Mouse (Mus musculus): ENCODE data around the gene Snx30.
"Not testable (repeated sequence)": the region's sequence is repeated elsewhere in the genome, so short reads cannot be mapped to it uniquely, and the experiment has no call there.

The Snx30 gene

DNA sequence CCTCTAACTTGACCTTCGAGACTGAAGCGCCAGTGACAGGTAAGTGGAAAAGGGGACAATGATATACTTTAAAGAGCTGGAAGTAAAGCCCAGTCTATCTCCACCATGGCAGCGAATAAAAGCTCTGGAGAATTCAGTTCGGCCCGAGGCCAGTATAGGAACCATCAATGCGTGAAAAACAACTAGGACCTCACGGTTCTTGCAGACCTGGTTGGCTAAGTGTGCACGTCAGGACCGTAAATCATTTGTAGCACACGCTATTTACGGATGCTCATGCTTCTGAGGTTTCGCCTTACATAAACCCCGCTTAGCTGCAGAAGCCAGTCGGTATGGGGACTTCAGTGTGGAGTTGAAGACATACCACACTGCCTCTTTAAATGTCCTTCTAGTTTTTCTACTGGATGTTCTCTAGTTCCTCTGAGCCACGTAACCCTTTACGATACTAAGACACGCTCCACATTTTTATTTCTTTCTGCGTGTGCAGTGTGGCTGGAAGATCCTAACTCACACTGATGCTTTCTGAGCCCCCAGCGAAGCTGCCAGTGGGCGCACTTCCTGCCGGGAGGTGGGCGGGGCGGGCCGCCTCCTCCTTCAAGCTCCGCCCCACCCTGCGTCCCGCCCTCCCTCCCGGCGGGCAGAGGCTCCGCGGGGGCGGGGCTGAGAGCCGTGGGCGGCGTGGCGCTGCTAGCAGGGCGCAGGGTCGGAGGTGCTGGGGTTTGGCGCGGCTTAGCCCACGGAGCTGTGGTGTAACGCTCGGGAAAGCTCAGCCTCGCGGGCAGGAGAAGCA is at the start of gene Snx30:
TSS of gene Snx30 (plus strand) at position 660 of the 787 bp plus-strand sequence.
- DNase-seq (ENCODE audit: low read depth, low spot score), result peak; percentile 78

DNA sequence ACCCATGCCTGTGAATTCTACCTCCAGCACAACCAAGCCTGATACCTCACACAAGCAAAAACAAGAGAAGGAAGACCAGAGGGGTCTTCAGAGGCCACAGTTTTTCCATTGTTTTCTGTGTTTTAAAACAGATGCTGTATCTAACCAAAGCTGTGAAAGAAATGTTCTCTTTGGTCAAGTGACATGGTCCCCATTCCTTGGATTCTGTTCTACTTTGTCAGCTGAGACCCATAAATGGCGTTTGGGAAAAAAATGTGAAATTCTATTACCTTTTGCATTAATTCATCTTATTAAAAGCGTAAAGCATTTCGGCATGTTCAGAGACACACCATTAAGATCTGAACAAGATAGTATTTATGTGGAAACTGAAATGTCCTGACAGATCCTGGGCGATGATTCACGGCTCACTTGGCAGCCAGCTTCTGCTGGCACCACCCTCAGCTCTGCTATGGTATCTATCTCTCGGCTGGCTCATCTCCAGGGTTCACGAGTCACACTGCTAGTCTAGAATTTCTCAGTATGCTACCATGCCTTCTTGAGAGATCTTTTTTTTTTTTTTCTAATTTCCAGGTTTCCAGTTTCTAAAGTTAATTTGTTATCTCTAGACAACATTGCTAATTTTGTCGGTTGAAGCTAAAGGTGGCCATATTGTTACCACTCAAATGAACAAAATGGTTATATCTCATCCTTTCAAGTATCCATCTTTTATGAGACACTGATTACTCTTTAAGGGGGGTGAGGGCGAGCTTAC is 49.1 kb upstream of the Snx30 start:
- no peak for DNase-seq (ENCODE audit: low read depth, low spot score)

DNA sequence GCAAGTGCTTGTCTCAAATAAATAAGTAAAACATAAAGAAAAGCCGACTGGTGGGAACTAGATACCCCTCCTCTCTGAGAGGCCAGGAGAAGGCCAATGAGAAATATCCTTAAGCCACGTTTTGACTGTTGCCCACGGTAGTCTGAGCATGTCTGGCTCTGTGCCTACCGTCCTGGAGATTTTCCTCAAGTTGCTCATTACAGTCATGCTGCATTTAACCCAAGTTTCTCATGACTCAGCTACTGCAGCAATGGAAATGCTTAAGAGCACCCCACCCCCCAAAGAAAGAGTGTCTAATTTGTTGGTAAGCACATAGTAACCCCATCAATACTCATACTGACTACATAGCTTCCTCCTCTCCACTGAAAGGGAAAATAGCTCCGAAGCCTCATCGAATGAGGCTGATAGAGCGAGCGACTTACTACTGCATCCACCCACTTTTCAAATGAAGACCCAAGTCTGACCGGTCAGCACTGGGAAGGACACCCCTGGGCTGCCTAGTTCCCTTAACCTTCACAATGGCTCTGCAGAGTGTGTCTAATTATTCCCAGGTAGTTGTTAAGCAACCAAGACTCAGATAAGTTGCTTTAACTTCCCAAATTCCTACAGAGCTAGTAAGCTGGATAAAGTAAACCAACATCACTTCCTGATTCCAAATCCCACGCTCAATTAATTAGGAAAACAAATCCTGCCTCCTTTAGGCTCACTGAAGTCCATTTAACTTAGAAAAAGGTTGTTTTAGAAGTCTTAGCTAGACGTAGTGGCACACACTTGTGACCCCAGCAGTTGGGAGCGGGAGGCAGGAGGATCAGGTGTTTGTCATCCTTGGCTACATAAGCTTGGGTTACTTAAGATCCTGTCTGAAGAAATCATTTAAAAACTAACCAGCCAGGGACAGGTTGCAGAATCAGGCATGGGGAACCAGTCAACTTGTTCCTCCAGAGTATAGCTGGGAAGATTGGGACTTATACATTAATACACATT is 47.9 kb upstream of the Snx30 start:
- DNase-seq (ENCODE audit: low read depth, low spot score), result no peak

DNA sequence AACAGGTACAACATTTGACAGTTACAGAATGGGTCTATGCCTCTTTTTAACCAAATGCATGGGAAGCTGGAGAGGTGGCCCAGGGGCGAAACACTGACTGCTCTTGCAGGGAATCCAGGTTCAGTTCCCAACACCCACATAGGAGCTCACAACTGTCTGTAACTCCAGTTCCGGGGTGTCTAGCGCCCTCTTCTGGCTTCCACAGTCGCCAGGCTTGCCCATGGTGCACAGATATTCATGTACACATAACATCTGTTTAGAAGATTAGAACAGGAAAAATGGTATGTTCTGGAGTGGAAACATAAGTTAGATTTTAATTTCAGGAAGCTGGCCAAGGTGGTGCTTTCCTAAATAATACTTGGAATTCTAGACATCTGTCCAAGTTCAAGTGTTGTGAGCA is 45.6 kb upstream of the Snx30 start:
- DNase-seq (ENCODE audit: low read depth, low spot score), result no peak

DNA sequence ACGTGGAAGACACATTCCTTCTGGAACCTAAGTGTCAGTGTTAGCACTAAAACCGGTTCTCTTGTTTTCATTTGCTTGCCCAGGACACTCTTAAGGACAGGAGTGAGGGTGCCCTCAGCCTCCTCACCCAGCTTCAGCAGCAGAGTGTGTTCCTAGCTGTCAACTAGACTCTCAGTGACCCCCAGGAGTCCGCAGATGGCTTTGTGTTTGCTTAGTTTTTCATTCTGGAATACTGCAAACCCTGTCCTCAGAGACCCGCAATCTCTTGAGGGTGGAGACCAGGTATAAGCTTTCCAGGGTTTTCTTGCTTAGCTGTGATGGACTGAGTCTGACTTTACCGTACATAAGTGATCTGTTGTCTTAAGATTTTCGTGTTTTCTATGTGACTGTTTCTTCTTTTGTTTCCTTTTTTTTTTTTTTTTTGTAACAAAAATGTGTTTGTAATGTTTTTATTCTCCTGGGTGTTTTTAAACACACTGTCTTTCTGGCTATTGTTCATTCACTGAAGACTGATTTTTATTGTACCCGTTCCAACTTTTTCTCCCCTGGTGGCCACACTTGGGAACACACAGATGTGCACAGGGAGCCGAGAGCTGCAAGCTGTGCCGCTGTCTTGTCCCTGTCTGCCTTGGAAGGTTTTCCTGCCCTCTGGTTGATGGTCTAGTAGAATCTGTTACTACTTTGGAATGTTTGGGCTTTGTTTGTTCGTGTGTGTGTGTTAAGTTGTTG is 44.8 kb upstream of the Snx30 start:
- DNase-seq (ENCODE audit: low read depth, low spot score), result no peak

DNA sequence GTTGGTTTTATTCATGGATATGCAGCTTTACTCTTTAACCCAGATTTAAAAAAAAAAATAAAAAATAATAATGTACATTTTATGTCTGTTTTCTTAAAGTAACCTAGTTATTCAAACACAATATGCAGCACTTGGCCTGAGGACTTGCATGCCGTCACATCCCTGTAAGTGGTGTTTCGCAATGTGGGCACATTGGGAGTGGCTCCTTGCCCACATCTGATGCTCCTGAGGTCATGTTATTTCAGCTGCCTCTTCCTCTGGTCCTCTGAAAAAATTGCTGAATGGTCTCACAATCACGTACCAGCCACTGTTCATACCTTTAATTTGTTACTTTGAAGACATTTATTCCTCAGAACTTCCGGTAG is 44.3 kb upstream of the Snx30 start:
- no peak for DNase-seq (ENCODE audit: low read depth, low spot score)

DNA sequence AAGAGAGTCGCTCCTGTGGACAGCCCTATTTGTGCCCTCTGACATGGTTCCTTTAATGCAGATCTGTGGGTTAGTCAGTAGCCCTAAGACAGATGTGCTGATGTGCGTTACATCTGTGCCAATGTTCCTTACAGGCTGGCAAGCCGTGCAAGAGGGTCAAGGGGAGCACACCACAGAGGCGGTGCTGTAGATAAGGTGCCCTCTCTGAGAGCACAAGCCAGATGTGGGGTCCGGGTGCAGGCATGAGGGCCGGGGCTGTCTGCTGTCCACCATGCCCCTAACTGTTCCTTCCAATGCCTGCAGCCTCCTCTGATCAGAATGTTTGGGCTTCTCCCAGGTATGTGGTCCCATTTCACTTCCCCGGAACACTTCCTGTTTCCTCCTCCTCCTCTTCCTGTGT is 40.7 kb upstream of the Snx30 start:
- DNase-seq (ENCODE audit: low read depth, low spot score), result no peak

DNA sequence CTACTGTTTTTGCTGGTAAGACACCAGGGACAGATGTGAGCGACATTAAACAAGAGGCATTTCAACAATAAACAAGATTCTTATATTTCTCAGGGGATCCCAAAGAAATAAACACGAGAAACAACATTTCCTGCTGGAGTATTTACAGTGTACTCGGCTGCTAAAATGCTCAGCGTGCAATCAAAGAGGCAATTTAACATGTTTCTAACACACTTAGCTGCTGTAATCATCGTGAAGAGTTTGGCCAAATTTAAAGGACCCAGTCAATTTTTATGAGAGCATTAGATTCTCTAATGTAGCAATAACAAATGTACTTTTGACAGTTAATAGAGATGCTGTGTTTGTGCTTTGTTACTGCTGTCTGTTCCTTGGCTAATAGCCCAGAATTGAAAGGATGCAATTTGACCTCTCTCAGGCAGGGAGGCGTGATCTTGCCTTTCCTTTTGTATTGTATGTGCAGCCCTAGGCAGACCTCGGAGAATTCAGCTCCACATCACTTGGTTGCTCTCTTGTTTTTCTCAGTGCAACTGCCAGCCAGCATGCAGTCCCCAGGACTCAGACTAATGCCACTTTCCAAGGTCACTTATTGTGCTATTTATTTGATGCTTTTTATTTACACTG is 40.1 kb upstream of the Snx30 start:
- no peak for DNase-seq (ENCODE audit: low read depth, low spot score)

DNA sequence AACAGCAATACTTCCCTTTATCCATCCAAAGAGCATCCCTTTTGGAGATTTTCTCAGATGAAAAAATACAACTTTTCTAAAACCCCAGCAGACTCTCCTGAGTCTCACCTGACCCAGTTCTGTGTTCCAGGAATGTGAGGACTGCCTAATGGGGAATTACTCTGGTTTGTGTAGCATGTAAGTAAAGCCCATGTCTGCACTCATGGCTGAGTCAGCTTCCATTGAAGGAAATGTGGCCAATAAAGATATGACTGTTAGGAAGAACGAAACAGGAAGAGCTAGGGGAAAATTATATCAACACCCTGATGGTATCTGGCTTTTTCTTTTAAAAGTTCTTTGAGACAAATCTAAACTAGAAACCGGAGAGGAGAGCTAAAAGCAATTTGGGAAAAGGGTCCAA is 37.9 kb upstream of the Snx30 start:
- DNase-seq (ENCODE audit: low read depth, low spot score), result no peak

DNA sequence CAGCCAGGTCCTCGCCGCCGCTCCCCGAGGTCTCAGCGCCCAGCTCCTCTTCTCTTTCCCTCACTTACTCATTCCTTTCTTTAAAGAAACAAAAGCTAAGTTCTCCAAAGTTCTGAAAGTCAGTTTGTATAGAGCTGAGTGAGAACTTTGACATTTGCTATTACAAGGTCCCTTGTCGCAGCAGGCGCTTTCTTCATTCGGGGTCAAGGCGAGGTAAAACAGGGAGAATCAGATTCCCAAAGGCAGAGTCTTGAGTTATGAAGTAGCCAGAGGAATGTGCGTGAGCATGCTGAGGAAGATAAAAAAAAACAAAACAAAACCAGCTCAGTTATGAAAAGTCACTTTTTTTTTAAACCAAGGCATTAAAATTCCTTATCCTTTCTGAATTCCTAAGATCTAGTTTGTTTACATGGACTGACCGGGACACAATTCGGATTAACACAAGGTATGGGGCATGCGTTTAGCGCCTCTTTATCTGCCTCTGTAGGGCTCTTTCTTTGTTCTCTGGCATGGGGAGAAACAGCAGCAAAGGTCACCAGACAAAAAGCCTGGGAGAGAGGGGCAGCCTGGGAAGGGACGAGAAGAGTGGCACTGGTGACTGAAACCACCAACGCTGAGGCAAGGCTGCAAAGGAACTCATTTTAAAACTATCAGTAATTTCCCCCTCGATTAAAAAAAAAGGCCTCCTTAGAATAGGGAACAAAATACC is 33.3 kb upstream of the Snx30 start:
- no peak for DNase-seq (ENCODE audit: low read depth, low spot score)

DNA sequence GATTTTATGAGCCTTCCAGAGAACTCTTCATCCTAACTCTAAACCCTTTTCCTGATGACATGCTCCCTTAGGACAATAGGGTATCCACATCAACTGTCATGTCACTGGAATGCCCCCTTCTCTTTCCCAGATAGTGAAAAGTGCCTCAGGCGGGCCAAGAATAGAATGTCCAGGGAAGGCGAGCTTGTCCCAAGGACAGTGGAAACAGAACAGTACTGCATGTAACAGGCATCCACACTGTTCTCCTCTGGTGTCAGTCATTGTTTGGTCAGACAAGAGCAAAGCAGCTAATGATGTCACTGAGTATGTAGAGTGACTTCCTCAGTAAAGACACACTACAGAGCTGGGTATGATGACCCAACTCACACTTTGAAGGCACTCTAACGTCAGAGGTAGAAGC is 27.8 kb upstream of the Snx30 start:
- DNase-seq (ENCODE audit: low read depth, low spot score), result no peak

DNA sequence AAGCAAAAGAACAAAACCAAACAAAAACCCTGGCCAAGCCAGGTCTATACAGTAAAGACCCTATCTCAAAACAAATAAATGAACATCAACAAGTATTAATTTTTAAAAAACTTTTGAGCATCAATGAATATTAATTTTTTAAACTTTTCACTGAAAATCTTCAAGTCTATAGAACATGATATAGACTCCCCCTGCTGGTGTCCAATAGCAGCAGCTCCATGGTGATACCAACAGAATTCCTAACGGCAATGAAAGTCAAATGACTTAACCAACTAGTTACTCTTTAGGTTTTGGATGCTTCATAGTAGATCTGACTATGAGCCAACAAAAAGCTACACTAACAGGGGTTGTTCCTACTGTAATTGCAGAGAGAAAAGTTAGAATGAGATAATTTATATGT is 25.1 kb upstream of the Snx30 start:
- DNase-seq (ENCODE audit: low read depth, low spot score), result no peak

DNA sequence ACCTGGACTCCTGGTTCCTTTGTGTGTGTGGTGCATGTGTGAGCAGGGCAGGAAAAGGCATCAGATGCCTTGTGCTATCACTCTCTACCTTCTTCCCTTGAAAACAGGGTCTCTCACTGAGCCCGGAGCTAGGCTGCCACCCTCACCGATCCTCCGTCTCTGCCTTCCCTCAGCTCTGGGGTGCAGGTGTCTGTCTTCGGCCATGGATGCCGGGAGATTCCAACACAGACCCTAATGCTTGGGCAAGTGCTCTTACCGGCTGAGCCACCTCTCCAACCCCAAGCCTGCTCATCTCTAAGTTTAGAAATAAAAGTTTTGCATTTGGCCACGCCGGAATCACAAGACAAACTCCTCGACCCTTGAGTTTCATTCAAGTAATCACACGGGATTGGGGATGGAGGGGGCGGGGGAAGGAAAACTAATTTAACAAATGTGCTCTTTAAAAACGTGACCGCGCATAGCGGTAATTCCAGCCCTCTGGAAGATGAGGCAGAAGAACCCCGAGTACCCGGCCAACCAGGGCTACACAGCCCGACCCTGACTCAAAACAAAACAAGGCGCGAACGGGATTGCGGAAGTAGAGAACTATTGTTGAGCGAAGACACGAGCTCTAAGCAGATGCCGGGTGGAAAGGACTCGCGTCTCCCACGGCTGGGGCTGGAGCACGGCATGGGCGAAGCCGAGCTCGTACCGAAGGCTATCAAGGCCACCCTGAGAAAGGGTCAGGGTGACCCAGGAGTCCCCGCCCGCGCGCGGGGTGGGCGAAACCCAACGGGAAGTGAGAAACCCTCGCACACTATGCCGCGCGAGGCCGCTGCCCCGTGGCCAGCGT is 22.6 kb upstream of the Snx30 start:
- DNase-seq (ENCODE audit: low read depth, low spot score), result peak; percentile 34

DNA sequence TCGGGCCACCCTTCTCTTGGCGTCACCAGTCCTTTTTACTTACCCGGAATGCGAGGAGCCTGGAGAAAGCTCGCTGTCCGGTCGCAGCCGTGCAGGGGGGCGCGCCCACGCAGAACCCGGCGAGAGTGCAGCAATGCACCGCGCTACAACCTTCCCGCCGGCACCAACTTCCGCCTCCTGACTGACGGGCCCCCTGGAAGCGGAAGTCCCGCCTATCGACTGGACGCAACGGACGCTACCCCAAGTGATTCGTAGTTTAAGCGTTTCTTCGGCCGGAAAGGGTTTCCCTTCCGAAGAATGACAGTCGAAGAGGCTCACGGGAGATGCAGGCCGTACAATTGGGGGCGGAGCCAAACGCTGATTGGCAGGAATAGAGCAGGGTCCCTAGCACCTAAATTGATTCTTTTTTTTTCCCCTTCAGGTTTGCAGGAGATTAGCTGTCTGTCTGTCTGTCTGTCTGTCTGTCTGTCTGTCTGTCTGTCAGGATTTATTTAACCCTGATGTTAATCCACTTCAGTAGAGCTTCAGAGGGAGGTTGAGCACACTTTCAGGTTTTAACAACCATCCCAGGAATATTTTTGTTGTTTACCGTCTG is 21.9 kb upstream of the Snx30 start:
- DNase-seq (ENCODE audit: low read depth, low spot score), result peak; percentile 99

DNA sequence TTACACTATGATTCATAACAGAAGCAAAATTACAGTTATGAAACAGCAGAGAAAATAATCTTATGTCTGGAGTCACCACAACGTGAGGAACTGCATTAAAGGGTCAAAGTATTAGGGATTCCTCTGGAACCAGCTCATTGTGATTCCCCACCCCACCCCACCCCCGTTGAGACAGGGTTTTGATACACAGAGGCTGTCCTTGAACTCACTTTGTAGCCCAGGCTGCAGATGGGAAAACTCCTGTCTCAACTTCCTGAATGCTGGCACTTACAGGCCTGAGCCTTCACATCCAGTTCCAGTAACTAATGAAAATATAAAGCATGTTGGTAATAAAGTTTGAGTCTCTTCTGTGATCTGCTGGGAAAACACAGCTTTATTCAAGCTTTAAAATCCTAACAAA is 20.2 kb upstream of the Snx30 start:
- no peak for DNase-seq (ENCODE audit: low read depth, low spot score)

DNA sequence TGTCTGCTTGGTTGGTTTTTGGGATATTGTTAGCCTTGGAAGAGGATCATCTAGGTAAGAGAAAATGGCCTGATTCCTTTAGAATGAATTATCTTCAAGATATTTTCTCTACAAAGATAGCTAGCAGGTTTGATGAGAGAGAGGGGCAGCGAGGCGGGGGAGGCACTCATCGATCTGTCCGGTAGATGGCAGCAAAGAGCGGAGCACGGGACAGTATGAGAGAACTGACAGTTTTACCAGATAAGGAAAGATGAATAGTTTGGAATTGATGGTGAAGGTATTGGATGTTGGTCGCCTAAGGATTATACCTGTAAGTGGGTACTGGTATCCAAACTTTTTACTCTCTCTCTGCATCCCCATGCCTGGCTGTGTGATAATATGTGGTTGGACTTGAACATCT is 19.0 kb upstream of the Snx30 start:
- peak; percentile 57 for DNase-seq (ENCODE audit: low read depth, low spot score)

DNA sequence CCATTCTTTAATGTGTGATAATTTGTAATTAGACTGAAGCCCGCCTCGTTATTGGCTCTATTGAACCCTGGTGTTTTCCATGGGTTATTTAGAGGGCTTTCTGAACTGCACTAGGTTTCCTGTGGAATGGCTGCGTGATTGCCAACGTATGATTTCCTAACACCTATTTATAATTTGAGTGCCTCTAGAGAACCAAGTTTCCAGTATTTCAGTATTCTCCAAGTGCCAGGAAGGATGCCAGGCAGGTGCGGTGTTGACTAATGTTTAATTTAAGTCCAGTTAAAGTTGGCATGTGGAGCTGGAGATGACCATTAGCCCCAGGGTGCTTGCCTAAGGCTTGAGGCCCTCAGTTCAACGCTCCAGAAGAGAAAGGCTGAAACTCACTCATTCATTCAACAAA is 18.5 kb upstream of the Snx30 start:
- no peak for DNase-seq (ENCODE audit: low read depth, low spot score)

DNA sequence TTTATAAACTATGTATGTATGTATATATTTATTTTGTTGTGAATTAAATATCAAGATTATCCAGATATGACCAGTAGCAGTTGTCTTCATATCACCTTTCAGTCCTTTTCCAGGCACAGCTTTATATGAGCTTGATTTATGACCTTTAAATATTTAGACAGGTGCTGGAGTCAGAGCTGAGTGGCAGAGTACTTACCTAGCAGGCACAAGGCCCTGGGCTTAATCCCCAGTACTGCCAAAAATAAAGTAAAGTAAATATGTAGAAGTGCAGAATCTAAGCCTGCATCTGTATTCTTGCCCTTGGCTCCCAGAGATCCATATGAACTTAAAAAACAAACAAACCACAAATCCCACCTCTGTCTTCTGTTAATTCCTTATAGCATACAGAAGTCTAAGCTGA is 16.6 kb upstream of the Snx30 start:
- DNase-seq (ENCODE audit: low read depth, low spot score), result no peak

DNA sequence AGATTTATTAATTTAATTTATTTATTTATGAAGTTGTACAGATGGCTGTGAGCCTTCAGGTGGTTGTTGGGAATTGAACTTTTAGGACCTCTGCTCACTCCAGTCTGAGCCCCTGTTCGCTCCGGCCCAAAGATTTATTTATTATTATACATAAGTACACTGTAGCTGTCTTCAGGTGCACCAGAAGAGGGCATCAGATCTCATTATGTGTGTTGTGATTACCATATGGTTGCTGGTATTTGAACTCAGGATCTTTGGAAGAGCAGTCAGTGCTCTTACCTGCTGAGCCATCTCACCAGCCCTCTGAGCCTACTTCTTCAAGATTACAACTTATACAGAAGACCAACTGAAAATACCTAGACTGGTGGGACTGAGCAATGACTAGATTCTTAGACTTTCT is 12.0 kb upstream of the Snx30 start:
- DNase-seq (ENCODE audit: low read depth, low spot score), result not testable (repeated sequence)
